Mouse (Mus musculus): ENCODE results near the gene Onecut1. TPM values are rescaled to one million over a fixed set of nuclear protein-coding genes. Genes with fewer than 3 reads are reported as not detected.

The Onecut1 gene
- total and polyA plus RNA-seq, 3 experiments = not detected

- H3K27me3 ChIP-seq (replicated peaks) = peaks cover 56% of the 10 kb centered on the region
Observed at GRCm38 (mm10) chr9:74867641-74868205, 6.0 kb downstream of the Onecut1 start.

GRCm38 (mm10) chr9:74868336-74868950, 6.7 kb downstream of the Onecut1 start:
- no peaks in the 10 kb centered on the region for H3K36me3 ChIP-seq (replicated peaks in 1 of 2; ENCODE audit: control insufficient read depth in 1 of 2, insufficient read depth in 1 of 2, low read length in 1 of 2)
- H3K9ac ChIP-seq (ENCODE audit: insufficient read depth, low read depth) = no peak overlapping the region
- H3K79me2 ChIP-seq (replicated peaks; ENCODE audit: control insufficient read depth, extremely low read depth, insufficient read depth, poor library complexity, severe bottlenecking) = no peaks in the 10 kb centered on the region
- no peak overlapping the region for H3K4me2 ChIP-seq (ENCODE audit: insufficient read depth, low read depth, poor library complexity, severe bottlenecking)
- DNase-seq (ENCODE audit: extremely low read depth) = no peak
- H3K9me3 ChIP-seq (replicated peaks; ENCODE audit: low read length) = peaks cover 3% of the 10 kb centered on the region
- H3K27me3 ChIP-seq (replicated peaks) = peaks cover 60% of the 10 kb centered on the region
- H3K4me3 ChIP-seq (replicated peaks in 1 of 3; ENCODE audit: low read depth in 2 of 3, low read length in 2 of 3, poor library complexity in 1 of 3) = no peak overlapping the region
- dilution Hi-C loops (cut with MboI; ENCODE audit: extremely low pct_ligation_motif_present, extremely low pct_unique_long_range_greater_than_20kb, low sequenced_read_pairs) = no loop called here
- TF ChIP-seq TCF12 (IDR thresholded peaks at IDR 0.05; ENCODE audit: low read depth, low read length) (no peak), NELFE (IDR thresholded peaks at IDR 0.05; ENCODE audit: low read depth, low read length) (no peak), UBTF (IDR thresholded peaks at IDR 0.05; ENCODE audit: low read depth, low read length) (no peak), MXI1 (IDR thresholded peaks at IDR 0.05; ENCODE audit: low read depth, low read length) (no peak), EP300 (IDR thresholded peaks at IDR 0.05; ENCODE audit: low read length) (no peak), ETS1 (conservative IDR thresholded peaks at IDR 0.05; ENCODE audit: low read depth, low read length) (no peak), IRF4 (IDR thresholded peaks at IDR 0.05; ENCODE audit: low read depth, low read length) (no peak), CHD1 (IDR thresholded peaks at IDR 0.05; ENCODE audit: low read depth, low read length) (no peak), MAX (IDR thresholded peaks at IDR 0.05; ENCODE audit: low read length) (no peak), ZNF384 (IDR thresholded peaks at IDR 0.05; ENCODE audit: low read depth, low read length) (no peak), HCFC1 (IDR thresholded peaks at IDR 0.05; ENCODE audit: low read depth, low read length) (no peak), POLR2A (IDR thresholded peaks at IDR 0.05; ENCODE audit: low read depth, low read length) (no peak), USF2 (conservative IDR thresholded peaks at IDR 0.05; ENCODE audit: low read depth, low read length) (no peak), RCOR1 (conservative IDR thresholded peaks at IDR 0.05; ENCODE audit: low read depth, low read length) (no peak), GABPA (IDR thresholded peaks at IDR 0.05; ENCODE audit: insufficient replicate concordance, low read depth, low read length) (no peak), MYC (IDR thresholded peaks at IDR 0.05; ENCODE audit: low read depth, low read length) (no peak), MAFK (IDR thresholded peaks at IDR 0.05; ENCODE audit: insufficient replicate concordance, low read length) (no peak), JUND (conservative IDR thresholded peaks at IDR 0.05; ENCODE audit: low read depth, low read length) (no peak), USF1 (IDR thresholded peaks at IDR 0.05; ENCODE audit: low read depth, low read length) (no peak)
- in situ Hi-C loops (cut with MboI; ENCODE audit: low pct_ligation_motif_present, low pct_unique_long_range_greater_than_20kb, low sequenced_read_pairs) = loop anchor here (25.0 kb wide), 1 partner anchor 331 kb away; no protein-coding TSS in a partner anchor
- H3K27ac ChIP-seq (ENCODE audit: insufficient read depth, low read depth) = no peak overlapping the region
- H3K4me1 ChIP-seq (ENCODE audit: control insufficient read depth in 1 of 2, insufficient read depth in 2 of 2) = no peaks in the 10 kb centered on the region; a peak in 1 of 4 replicates

More at GRCm38 (mm10) chr9:74867641-74868205, 6.0 kb downstream of the Onecut1 start:
- no peaks in the 10 kb centered on the region; a peak in 1 of 4 replicates for H3K4me1 ChIP-seq (ENCODE audit: control insufficient read depth in 1 of 2, insufficient read depth in 2 of 2)
- no peak overlapping the region for H3K4me3 ChIP-seq (replicated peaks in 1 of 3; ENCODE audit: low read depth in 2 of 3, low read length in 2 of 3, poor library complexity in 1 of 3)
- peak; percentile 16 for DNase-seq (ENCODE audit: extremely low read depth)
- H3K4me2 ChIP-seq (ENCODE audit: insufficient read depth, low read depth, poor library complexity, severe bottlenecking) = peak overlapping the region; percentile 7; the same call in 1 of the 2 replicates
- H3K9me3 ChIP-seq (replicated peaks; ENCODE audit: low read length) = peaks cover 11% of the 10 kb centered on the region
- TF ChIP-seq JUN (IDR thresholded peaks at IDR 0.05; ENCODE audit: insufficient read depth, low read depth, low read length) (no peak), SMC3 (IDR thresholded peaks at IDR 0.05; ENCODE audit: low read depth, low read length) (peak; percentile 61), RAD21 (IDR thresholded peaks at IDR 0.05; ENCODE audit: low read depth, low read length) (peak; percentile 40), CTCF (conservative IDR thresholded peaks at IDR 0.05 in 1 of 2, IDR thresholded peaks at IDR 0.05 in 1 of 2; ENCODE audit: low read depth in 2 of 2, low read length in 2 of 2) (peak; percentile 43 to 69), KAT2A (IDR thresholded peaks at IDR 0.05; ENCODE audit: insufficient replicate concordance, low read length) (no peak)
- dilution Hi-C loops (cut with MboI; ENCODE audit: extremely low pct_ligation_motif_present, extremely low pct_unique_long_range_greater_than_20kb, low sequenced_read_pairs) (no loop called here), in situ Hi-C loops (cut with MboI; ENCODE audit: low pct_ligation_motif_present, low pct_unique_long_range_greater_than_20kb, low sequenced_read_pairs) (loop anchor here (25.0 kb wide), 1 partner anchor 330 kb away; no protein-coding TSS in a partner anchor)
- H3K27ac ChIP-seq (ENCODE audit: insufficient read depth, low read depth) = no peak overlapping the region
- no peak overlapping the region for H3K9ac ChIP-seq (ENCODE audit: insufficient read depth, low read depth)
- H3K79me2 ChIP-seq (replicated peaks; ENCODE audit: control insufficient read depth, extremely low read depth, insufficient read depth, poor library complexity, severe bottlenecking) = no peaks in the 10 kb centered on the region
- H3K36me3 ChIP-seq (replicated peaks in 1 of 2; ENCODE audit: control insufficient read depth in 1 of 2, insufficient read depth in 1 of 2, low read length in 1 of 2) = no peaks in the 10 kb centered on the region
